Mouse (Mus musculus): ENCODE measurements around the gene Galnt10.

DNA sequence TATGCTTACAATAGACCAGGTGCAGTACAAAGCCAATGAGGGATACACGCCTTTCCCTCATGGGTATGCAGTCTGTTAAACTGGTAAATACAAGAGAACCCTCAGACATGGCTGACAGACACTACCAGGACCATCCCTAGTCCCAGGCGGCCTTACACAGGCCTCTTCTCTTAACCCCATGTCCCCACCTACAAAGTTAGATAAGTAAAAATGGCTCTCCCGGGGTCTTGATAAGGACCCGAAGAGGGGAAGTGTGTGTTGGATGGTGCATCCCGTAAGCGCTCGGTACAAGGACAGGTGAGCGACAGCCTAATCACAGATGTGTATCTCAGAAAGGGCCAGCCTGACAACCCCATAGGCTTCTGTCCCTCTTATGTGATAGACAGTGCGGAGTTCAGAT lies 42.0 kb downstream of the Galnt10 start:
- TF ChIP-seq POLR2A (IDR thresholded peaks at IDR 0.05; ENCODE audit: borderline replicate concordance, low read depth, low read length) (no peak), CTCF (IDR thresholded peaks at IDR 0.05; ENCODE audit: low read depth, low read length) (no peak)
